Mouse (Mus musculus) neutrophil, adult 5-6 weeks (primary cell): ENCODE measurements around the gene Ldhal6b. TPM values are rescaled to one million over a fixed set of nuclear protein-coding genes. Genes with fewer than 3 reads are reported as not detected.

Experiments
- ATAC-seq: fragments of 151-379, 151-347 bp; 2 replicates; pipeline ENCODE4 v1.8.0; 2017; ENCODE audit warnings: mild to moderate bottlenecking, moderate TSS enrichment; ENCODE audit not compliant: insufficient number of reproducible peaks, poor library complexity, low FRiP score, severe bottlenecking; ENCODE audit errors: extremely low read depth
- total RNA-seq: library from RNA; stranded (forward); fragments of 200-1000 nt; gene quantifications from 2 replicates; pipeline ENCODE4 v1.2.3, GENCODE M21; 2017

Gene Ldhal6b
- total RNA-seq, 1 experiment from 2014 or later: 3.0 TPM

GRCm38 (mm10) chr17:5377151-5377929 is 41.2 kb downstream of the Ldhal6b start:
- no peak for ATAC-seq

GRCm38 (mm10) chr17:5372951-5373350 is 45.6 kb downstream of the Ldhal6b start:
- ATAC-seq: no peak

GRCm38 (mm10) chr17:5371521-5371920 is 47.0 kb downstream of the Ldhal6b start:
- no peak for ATAC-seq

- ATAC-seq: no peak
These were observed 47.5 kb downstream of the Ldhal6b start for GRCm38 (mm10) chr17:5371032-5371431.

Other genes starting within 250 kb of the Ldhal6b start
- 13.5 and 18.2 TPM in 2 replicates for gene Tmem242, start 21.5 kb upstream of the Ldhal6b start, total RNA-seq
- gene Zdhhc14, start 73.8 kb upstream of the Ldhal6b start, total RNA-seq: 5.4 and 7.1 TPM in 2 replicates